Mouse (Mus musculus): ENCODE results near the gene Trmt6. TPM values are rescaled to one million over a fixed set of nuclear protein-coding genes. Genes with fewer than 3 reads are reported as not detected.

Trmt6 gene
- polyA plus RNA-seq (2015; fragmentation: Nextera tagmentation; extraction: Ambion mirVana): 35.9 and 45.1 TPM in 2 replicates

DNA sequence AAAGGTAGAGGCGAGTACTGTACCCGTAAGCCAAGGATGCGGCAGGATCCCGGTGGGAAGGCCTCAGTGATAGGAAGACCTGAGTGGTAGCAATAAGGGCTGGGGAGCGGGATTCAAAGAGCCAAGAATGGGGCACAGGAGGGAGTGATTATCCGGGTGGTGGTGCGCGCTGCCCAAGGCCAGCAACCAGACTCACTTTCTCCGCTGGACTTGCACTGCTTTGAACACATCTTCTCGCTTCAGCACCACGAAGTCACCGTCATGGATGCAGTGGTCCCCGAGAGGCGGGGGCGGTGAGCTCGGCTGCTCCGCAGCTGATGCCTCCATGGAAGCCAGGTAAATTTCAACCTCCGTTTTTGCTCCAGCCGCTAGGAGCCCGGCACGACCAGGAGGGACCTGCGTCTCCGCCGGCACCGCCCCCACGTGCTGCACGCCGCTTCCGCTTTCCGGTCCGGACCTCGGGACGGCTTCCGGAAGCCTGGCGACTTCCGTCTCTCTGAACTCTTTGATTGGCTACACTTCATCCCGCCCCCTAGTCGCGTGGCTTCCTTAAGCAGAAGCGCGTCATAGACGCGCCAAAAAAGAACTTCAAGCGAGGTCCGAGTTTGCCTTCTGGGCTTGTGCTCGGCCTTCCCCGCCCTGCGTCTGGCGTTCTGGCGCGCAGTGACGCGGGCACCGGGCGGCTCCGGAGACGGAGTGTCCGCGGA, at the start of gene Trmt6, which contains the start of gene Mcm8:
TSS of gene Trmt6 (minus strand) at position 448 of the 707 bp plus-strand sequence.
TSS of gene Mcm8 (plus strand) at position 534 of the 707 bp plus-strand sequence.
- Histone ChIP-seq H3K9ac (peak within 1 kb of the TSS; percentile 89), H3K9me3 (no peaks in the 10 kb centered on the region), H3K27ac (peak within 1 kb of the TSS; percentile 74), H3K4me3 (peak within 1 kb of the TSS; percentile 87), H3K27me3 (no peaks in the 10 kb centered on the region), H3K4me2 (peak within 1 kb of the TSS; percentile 73), H3K36me3 (peaks cover 25% of the 10 kb centered on the region), H3K4me1 (peaks cover 18% of the 10 kb centered on the region)
- under 1% methylated on average over 59 of the region's 59 CpGs for WGBS
- ATAC-seq (ENCODE audit: insufficient number of reproducible peaks, insufficient read depth, low FRiP score, low TSS enrichment, low read depth): peak; percentile 99

DNA sequence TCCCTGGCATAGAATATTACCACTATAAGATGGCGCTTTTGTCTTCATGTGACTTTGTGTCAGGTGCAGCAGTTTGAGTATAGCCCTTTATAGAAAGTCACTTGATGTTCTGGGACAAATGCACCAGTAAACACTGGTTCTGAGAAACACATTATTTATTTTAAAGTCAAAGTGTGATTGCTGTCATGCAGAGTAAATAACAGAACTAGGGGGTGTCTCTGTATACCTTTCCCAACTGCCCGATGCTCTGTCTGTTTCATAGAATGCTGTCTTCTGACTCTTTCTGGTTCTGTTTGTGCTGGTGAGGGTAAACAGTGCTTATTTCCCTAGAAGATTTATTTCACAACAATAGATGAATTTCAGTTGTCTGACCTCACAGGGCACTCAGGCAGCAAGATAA, 47.5 kb upstream of the Trmt6 start:
- no peaks in the 10 kb centered on the region for H3K4me1 ChIP-seq
- H3K9me3 ChIP-seq: no peaks in the 10 kb centered on the region
- 93% methylated on average over 2 of the region's 2 CpGs for WGBS
- no peak overlapping the region for H3K9ac ChIP-seq
- H3K27me3 ChIP-seq: no peaks in the 10 kb centered on the region
- no peak for ATAC-seq (ENCODE audit: insufficient number of reproducible peaks, insufficient read depth, low FRiP score, low TSS enrichment, low read depth)
- no peak overlapping the region for H3K4me3 ChIP-seq
- no peak overlapping the region for H3K27ac ChIP-seq
- H3K36me3 ChIP-seq: peaks cover 31% of the 10 kb centered on the region
- H3K4me2 ChIP-seq: no peak overlapping the region

DNA sequence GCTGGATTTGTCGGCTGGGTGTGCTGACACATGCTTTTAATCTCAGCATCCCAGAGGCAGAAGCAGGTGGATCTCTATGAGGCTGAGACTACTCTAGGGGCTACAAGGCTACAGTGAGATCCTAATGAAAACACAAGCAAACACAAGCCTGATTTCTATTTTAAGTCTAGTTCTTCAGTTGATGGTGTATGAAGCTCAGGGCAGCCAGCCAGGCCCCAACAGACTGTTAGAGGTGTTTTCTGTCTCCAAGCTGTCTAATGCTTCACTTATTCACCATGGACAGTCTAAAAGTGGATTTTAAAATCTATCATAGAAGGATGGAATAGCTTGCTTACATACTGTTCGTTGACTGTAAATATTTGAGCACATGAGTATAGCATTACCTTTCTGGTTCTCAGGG, 45.6 kb upstream of the Trmt6 start:
- 84% methylated on average over 2 of the region's 2 CpGs for WGBS
- ATAC-seq (ENCODE audit: insufficient number of reproducible peaks, insufficient read depth, low FRiP score, low TSS enrichment, low read depth): no peak
- H3K9me3 ChIP-seq: no peaks in the 10 kb centered on the region
- peaks cover 25% of the 10 kb centered on the region for H3K36me3 ChIP-seq
- H3K9ac ChIP-seq: no peak overlapping the region
- no peaks in the 10 kb centered on the region for H3K27me3 ChIP-seq
- no peak overlapping the region for H3K4me3 ChIP-seq
- no peak overlapping the region for H3K27ac ChIP-seq
- no peaks in the 10 kb centered on the region for H3K4me1 ChIP-seq
- no peak overlapping the region for H3K4me2 ChIP-seq

DNA sequence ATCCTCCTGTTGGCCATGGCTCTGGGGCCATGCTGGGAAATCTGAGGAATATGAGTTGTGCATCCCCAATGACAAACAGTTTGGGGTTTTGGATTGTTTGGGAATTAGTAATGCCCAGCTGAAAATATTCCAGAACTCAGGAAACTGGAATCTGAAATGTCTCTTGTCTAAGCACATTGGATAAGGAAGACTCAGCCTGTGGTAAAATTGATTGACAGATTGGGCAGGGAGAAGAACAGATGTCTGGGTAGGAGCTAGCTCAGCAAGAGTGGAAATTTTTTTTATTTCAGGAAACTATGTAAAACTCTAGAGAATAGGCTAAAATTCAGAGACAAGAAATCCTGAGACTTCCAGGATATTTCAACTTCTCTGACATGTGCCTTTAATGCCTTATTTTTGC, 44.6 kb upstream of the Trmt6 start:
- H3K36me3 ChIP-seq: peaks cover 21% of the 10 kb centered on the region
- no peak overlapping the region for H3K4me3 ChIP-seq
- H3K4me2 ChIP-seq: no peak overlapping the region
- no peaks in the 10 kb centered on the region for H3K9me3 ChIP-seq
- H3K27ac ChIP-seq: no peak overlapping the region
- no peaks in the 10 kb centered on the region for H3K27me3 ChIP-seq
- H3K9ac ChIP-seq: no peak overlapping the region
- H3K4me1 ChIP-seq: no peaks in the 10 kb centered on the region
- no peak for ATAC-seq (ENCODE audit: insufficient number of reproducible peaks, insufficient read depth, low FRiP score, low TSS enrichment, low read depth)

DNA sequence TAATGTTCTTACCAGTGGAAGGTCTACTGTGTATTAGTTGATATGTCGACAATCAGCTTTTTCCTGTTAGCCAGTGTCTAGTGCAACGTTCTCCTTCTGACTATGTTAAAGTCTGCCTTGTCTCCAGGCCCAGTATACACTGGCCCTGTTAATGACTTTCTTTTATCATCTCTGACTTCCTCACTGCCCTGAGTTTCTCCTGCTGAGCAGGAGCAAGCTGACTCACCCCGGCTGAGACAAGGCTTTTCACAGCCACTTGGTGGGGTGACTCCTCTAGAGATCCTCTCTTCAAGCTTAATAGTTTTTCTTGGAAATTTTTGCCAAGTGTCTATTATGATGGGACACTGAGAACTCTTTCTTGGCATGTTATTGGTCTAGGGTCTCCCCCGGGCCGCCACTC, 40.5 kb upstream of the Trmt6 start:
- Histone ChIP-seq H3K9ac (no peak overlapping the region), H3K27ac (no peak overlapping the region), H3K4me2 (no peak overlapping the region), H3K36me3 (peaks cover 9% of the 10 kb centered on the region), H3K27me3 (no peaks in the 10 kb centered on the region), H3K9me3 (no peaks in the 10 kb centered on the region), H3K4me1 (no peaks in the 10 kb centered on the region), H3K4me3 (no peak overlapping the region)
- 87% methylated on average over 5 of the region's 5 CpGs for WGBS
- no peak for ATAC-seq (ENCODE audit: insufficient number of reproducible peaks, insufficient read depth, low FRiP score, low TSS enrichment, low read depth)

DNA sequence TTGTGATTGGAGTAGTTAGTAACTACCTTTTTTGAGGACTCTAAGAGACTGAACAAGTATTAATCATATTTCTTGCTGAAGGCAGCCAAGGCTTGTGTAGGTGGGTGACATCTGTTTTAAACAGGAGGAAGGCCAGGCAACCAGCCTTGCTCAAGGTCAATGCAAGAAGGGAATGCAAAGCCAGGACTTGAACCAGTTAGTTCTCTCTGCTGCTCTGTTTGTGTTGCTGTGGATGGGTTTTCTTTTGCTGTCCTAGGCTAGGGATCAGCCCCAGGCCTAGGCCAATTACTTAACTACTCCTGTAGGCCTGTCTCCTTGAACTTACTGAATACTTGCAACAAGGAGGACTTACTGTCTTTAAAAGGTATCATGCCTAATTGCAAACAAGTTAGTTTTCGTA, 37.2 kb upstream of the Trmt6 start:
- no peak overlapping the region for H3K27ac ChIP-seq
- ATAC-seq (ENCODE audit: insufficient number of reproducible peaks, insufficient read depth, low FRiP score, low TSS enrichment, low read depth): no peak
- no peak overlapping the region for H3K9ac ChIP-seq
- H3K36me3 ChIP-seq: peaks cover 22% of the 10 kb centered on the region
- H3K4me2 ChIP-seq: no peak overlapping the region
- no peaks in the 10 kb centered on the region for H3K27me3 ChIP-seq
- no peak overlapping the region for H3K4me3 ChIP-seq
- H3K4me1 ChIP-seq: peaks cover 5% of the 10 kb centered on the region
- 77% methylated on average over 1 of the region's 1 CpGs for WGBS
- no peaks in the 10 kb centered on the region for H3K9me3 ChIP-seq

DNA sequence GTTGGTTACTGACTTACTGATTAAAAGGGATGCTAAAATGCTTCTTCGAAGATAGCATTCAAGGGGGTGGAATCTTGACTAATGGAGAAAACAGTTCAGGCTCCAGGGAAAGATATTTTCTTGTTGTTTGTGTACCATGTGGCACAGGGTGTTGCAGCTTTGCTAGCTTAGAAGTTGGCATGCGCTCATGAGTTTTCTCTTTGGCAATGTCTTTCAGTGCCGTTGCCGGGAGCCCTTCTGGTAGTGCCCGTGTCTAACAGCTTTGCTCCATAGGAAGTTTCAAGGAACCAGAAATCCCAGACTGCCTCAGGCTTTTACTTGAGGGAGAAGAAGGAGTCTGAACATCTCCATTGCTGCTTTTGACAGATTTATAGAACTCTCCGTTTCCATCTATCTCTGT, 33.3 kb upstream of the Trmt6 start:
- 90% methylated on average over 6 of the region's 6 CpGs for WGBS

DNA sequence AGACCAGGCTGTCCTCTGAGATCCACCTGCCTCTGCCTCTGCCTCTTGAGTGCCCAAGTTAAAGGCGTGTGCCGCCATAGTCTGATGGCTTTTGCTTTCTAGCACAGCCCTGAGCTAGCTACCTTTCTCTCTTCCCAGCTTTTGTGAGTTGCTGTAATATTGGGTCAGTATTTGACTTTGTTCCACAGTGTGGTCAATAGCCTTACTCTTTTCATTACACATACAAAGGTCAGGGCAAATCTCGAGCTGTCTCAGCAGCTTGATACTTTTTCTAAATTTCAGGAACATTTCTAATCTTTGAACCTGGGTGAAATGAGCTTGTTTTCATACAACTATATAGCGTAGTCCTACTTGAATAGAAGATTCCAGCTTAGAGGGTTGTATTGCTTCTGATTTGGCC, 32.5 kb upstream of the Trmt6 start:
- 90% methylated on average over 4 of the region's 4 CpGs for WGBS
- H3K36me3 ChIP-seq: peaks cover 27% of the 10 kb centered on the region
- H3K9ac ChIP-seq: 0 out of 2 replicates have a peak overlapping the region, but pooled peaks have one; percentile 44
- H3K27ac ChIP-seq: no peak overlapping the region
- H3K4me3 ChIP-seq: 0 out of 2 replicates have a peak overlapping the region, but pooled peaks have one; percentile 94
- no peaks in the 10 kb centered on the region for H3K9me3 ChIP-seq
- H3K4me1 ChIP-seq: peaks cover 13% of the 10 kb centered on the region
- H3K27me3 ChIP-seq: no peaks in the 10 kb centered on the region
- ATAC-seq (ENCODE audit: insufficient number of reproducible peaks, insufficient read depth, low FRiP score, low TSS enrichment, low read depth): no peak
- H3K4me2 ChIP-seq: no peak overlapping the region

More for the DNA sequence above, 33.3 kb upstream of the Trmt6 start:
- H3K36me3 ChIP-seq: peaks cover 24% of the 10 kb centered on the region
- H3K4me2 ChIP-seq: no peak overlapping the region
- no peak overlapping the region for H3K27ac ChIP-seq
- ATAC-seq (ENCODE audit: insufficient number of reproducible peaks, insufficient read depth, low FRiP score, low TSS enrichment, low read depth): no peak
- H3K27me3 ChIP-seq: no peaks in the 10 kb centered on the region
- H3K9ac ChIP-seq: no peak overlapping the region
- no peak overlapping the region for H3K4me3 ChIP-seq
- H3K9me3 ChIP-seq: no peaks in the 10 kb centered on the region
- peaks cover 13% of the 10 kb centered on the region for H3K4me1 ChIP-seq

DNA sequence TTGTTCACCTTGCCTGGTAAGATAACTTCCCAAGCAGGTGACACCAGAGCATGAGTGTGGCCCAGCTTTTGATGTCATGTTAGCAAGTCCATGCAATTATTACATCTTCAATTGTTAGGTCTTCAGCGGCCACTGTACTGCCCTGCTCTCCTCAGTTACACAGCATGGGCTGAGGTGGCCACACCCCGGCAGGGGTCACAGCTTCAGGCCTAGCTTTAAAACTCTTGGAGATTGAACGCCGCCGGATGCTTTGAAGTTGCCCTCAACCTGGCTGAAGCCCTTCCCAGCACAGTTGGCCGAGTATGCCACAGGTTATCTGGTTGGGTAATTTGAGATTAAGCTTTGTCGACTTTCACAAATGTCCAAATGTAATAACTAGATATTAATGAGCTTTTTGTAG, 31.7 kb upstream of the Trmt6 start:
- H3K27ac ChIP-seq: no peak overlapping the region
- peak overlapping the region; percentile 86 for H3K9ac ChIP-seq
- H3K4me2 ChIP-seq: peak overlapping the region; percentile 63
- H3K9me3 ChIP-seq: no peaks in the 10 kb centered on the region
- no peak for ATAC-seq (ENCODE audit: insufficient number of reproducible peaks, insufficient read depth, low FRiP score, low TSS enrichment, low read depth)
- H3K36me3 ChIP-seq: peaks cover 21% of the 10 kb centered on the region
- no peaks in the 10 kb centered on the region for H3K27me3 ChIP-seq
- H3K4me1 ChIP-seq: peaks cover 13% of the 10 kb centered on the region
- H3K4me3 ChIP-seq: peak overlapping the region; percentile 94
- WGBS: 25% methylated on average over 7 of the region's 7 CpGs

DNA sequence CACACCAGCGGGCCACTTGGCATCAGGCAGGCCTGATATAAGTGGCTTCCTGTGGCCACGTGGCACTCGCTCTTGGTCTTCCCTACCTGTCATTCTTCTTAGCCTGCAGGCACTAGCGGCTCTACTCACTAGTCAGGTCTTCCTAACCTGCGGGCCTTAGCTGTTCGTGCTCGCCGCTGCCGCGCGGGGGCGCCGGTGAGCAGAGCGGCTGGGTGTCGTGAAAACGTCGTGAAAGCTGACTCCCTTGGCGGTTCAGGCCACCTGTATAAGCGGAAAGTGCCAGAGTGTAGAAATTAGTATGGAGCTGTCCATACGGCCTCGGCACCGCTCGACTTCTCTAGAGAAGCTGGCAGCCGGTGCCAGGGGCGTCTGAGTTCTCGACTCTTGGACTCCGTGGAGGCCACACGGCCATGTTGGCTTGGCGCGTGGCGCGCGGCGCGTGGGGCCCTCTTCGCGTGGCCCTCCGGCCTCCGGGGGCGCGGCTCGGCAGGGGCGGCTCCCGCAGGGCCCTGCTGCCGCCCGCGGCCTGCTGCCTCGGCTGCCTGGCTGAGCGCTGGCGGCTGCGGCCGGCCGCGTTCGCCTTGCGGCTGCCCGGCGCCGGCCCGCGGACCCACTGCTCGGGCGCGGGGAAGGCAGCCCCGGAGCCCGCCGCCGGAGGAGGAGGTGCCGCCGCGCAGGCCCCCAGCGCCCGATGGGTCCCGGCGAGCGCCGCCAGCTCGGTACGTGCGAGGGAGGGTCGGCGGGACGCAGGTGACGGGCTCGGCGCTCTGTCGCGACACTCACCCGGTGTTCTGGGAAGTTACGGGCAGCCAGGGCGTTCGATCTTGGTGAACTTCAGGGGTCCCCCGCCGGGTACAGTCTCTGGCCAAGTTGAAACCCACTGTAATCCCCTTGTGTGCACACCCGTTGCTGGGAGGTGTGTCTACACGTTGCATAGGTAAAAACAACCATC, 30.8 kb upstream of the Trmt6 start, which contains the start of gene Crls1:
TSS of gene Crls1 (plus strand) at position 260 of the 952 bp plus-strand sequence.
- WGBS: under 1% methylated on average over 75 of the region's 96 CpGs
- H3K27ac ChIP-seq: peak within 1 kb of the TSS; percentile 79
- H3K9me3 ChIP-seq: no peaks in the 10 kb centered on the region
- H3K4me3 ChIP-seq: peak within 1 kb of the TSS; percentile 94
- peaks cover 13% of the 10 kb centered on the region for H3K4me1 ChIP-seq
- ATAC-seq (ENCODE audit: insufficient number of reproducible peaks, insufficient read depth, low FRiP score, low TSS enrichment, low read depth): peak; percentile 82
- H3K9ac ChIP-seq: peak within 1 kb of the TSS; percentile 86
- peak within 1 kb of the TSS; percentile 63 for H3K4me2 ChIP-seq
- no peaks in the 10 kb centered on the region for H3K27me3 ChIP-seq
- peaks cover 21% of the 10 kb centered on the region for H3K36me3 ChIP-seq

DNA sequence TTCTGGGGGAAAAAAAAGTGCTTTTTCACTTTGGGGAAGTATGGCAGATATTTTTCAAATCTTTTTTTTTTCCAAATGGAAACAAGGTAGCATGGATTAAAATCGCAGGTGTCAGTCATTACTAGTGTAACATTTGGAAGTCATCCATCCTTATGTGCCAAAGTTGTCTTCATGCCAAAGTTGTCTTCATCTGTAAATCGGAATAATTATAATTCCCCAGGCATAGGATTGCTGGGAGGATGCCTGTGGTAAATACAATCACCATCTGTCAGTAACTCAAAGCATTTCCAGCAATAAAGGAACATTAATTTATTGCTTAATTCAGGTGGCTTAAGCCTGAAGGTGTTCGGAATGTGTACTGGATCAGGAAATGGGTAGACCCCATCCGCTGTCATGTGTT, 25.2 kb upstream of the Trmt6 start:
- no peaks in the 10 kb centered on the region for H3K4me1 ChIP-seq
- H3K9ac ChIP-seq: no peak overlapping the region
- no peaks in the 10 kb centered on the region for H3K9me3 ChIP-seq
- no peak overlapping the region for H3K27ac ChIP-seq
- WGBS: 90% methylated on average over 4 of the region's 4 CpGs
- peaks cover 20% of the 10 kb centered on the region for H3K36me3 ChIP-seq
- H3K27me3 ChIP-seq: no peaks in the 10 kb centered on the region
- no peak overlapping the region for H3K4me3 ChIP-seq
- ATAC-seq (ENCODE audit: insufficient number of reproducible peaks, insufficient read depth, low FRiP score, low TSS enrichment, low read depth): no peak
- H3K4me2 ChIP-seq: no peak overlapping the region

Measured in embryonic facial prominence, embryonic 13.5 days (tissue).